Mouse (Mus musculus) neural tube, embryonic 11.5 days (tissue): Measurements from ENCODE around the gene Nxf1. TPM values are rescaled to one million over a fixed set of nuclear protein-coding genes. Genes with fewer than 3 reads are reported as not detected.
"Not testable (repeated sequence)": the region's sequence is repeated elsewhere in the genome, so short reads cannot be mapped to it uniquely, and the experiment has no call there.

ENCODE experiments used
- ATAC-seq: fragments of 200-750 bp; cut with Nextera tagmentation; 2 replicates; pipeline ENCODE4 v1.8.0; 2017; ENCODE audit warnings: moderate number of reproducible peaks, mild to moderate bottlenecking, moderate TSS enrichment, moderate library complexity; ENCODE audit not compliant: insufficient read depth, low FRiP score, low TSS enrichment
- DNase-seq: peaks from one replicate; pipeline ENCODE4 v3.0.0-alpha.2; 2015; ENCODE audit warnings: low spot score
- H3K27ac ChIP-seq: fragments of 300-500 bp; sonication (generic); 2 replicates; pipeline ENCODE4 v1.5.1; 2014; ENCODE audit warnings: low read depth, mild to moderate bottlenecking, low read length
- H3K27me3 ChIP-seq: fragments of 300-500 bp; sonication (generic); 2 replicates; pipeline ENCODE4 v1.6.1; 2014; ENCODE audit warnings: mild to moderate bottlenecking, low read length, mixed read lengths; ENCODE audit not compliant: control insufficient read depth, insufficient read depth
- H3K36me3 ChIP-seq: fragments of 300-500 bp; sonication (generic); 2 replicates; pipeline ENCODE4 v1.6.1; 2014; ENCODE audit warnings: mild to moderate bottlenecking, low read length, moderate library complexity, mixed read lengths; ENCODE audit not compliant: control insufficient read depth, insufficient read depth
- H3K4me1 ChIP-seq: fragments of 300-500 bp; sonication (generic); 2 replicates; pipeline ENCODE4 v1.6.1; 2014; ENCODE audit warnings: low read length, mixed read lengths; ENCODE audit not compliant: control insufficient read depth, insufficient read depth
- H3K4me2 ChIP-seq: fragments of 300-500 bp; sonication (generic); 2 replicates; pipeline ENCODE4 v1.6.1; 2014; ENCODE audit warnings: low read depth, mild to moderate bottlenecking, moderate library complexity
- H3K4me3 ChIP-seq: fragments of 300-500 bp; sonication (generic); 2 replicates; pipeline ENCODE4 v1.5.1; 2014; ENCODE audit warnings: low read depth, low read length
- H3K9ac ChIP-seq: fragments of 300-500 bp; sonication (generic); 2 replicates; pipeline ENCODE4 v1.6.1; 2014; ENCODE audit warnings: mild to moderate bottlenecking, low read length
- H3K9me3 ChIP-seq: fragments of 300-500 bp; sonication (generic); 2 replicates; pipeline ENCODE4 v1.6.1; 2016; ENCODE audit warnings: low read length; ENCODE audit not compliant: control insufficient read depth
- WGBS: fragments of 180-500 bp; shearing (Covaris S2); extraction: QIAGEN DNeasy Blood & Tissue Kit; methylation state at CpG from one replicate; pipeline ENCODE4 v1.1.7; 2014; 5-methylcytosine and 5-hydroxymethylcytosine counted together
- polyA plus RNA-seq: library from polyadenylated mRNA; unstranded; fragments of >200 nt; fragmentation: Nextera tagmentation; extraction: Ambion mirVana; gene quantifications from 2 replicates; pipeline ENCODE4 v1.2.1, GENCODE M21; 2014

Nxf1 gene
- polyA plus RNA-seq, 1 experiment from 2014 or later, result 245 TPM

GRCm38 (mm10) chr19:8713997-8714652 is 42.7 kb upstream of the Nxf1 start:
- DNase-seq, result no peak
- no peaks in the 10 kb centered on the region for H3K9me3 ChIP-seq
- peak overlapping the region; percentile 74 for H3K4me2 ChIP-seq
- peak overlapping the region; percentile 91 for H3K4me3 ChIP-seq
- ATAC-seq, result peak; percentile 33; the same call in 1 of the 2 replicates
- H3K4me1 ChIP-seq, result peaks cover 15% of the 10 kb centered on the region
- H3K36me3 ChIP-seq, result peaks cover 6% of the 10 kb centered on the region; the same call in 1 of the 2 replicates
- peak overlapping the region; percentile 88; the same call in 1 of the 2 replicates for H3K27ac ChIP-seq
- H3K27me3 ChIP-seq, result no peaks in the 10 kb centered on the region
- WGBS, result 7% methylated on average over 13 of the region's 13 CpGs
- peak overlapping the region; percentile 94 for H3K9ac ChIP-seq

GRCm38 (mm10) chr19:8714653-8715481 is 42.0 kb upstream of the Nxf1 start:
- no peak overlapping the region for H3K4me2 ChIP-seq
- no peaks in the 10 kb centered on the region for H3K27me3 ChIP-seq
- 0 out of 2 replicates have a peak, but pooled peaks cover 2% of the 10 kb centered on the region for H3K36me3 ChIP-seq
- no peak for DNase-seq
- no peak overlapping the region for H3K9ac ChIP-seq
- WGBS, result 80% methylated on average over 10 of the region's 10 CpGs
- no peaks in the 10 kb centered on the region for H3K9me3 ChIP-seq
- H3K27ac ChIP-seq, result no peak overlapping the region
- H3K4me1 ChIP-seq, result peaks cover 15% of the 10 kb centered on the region
- no peak for ATAC-seq
- H3K4me3 ChIP-seq, result no peak overlapping the region

DNA sequence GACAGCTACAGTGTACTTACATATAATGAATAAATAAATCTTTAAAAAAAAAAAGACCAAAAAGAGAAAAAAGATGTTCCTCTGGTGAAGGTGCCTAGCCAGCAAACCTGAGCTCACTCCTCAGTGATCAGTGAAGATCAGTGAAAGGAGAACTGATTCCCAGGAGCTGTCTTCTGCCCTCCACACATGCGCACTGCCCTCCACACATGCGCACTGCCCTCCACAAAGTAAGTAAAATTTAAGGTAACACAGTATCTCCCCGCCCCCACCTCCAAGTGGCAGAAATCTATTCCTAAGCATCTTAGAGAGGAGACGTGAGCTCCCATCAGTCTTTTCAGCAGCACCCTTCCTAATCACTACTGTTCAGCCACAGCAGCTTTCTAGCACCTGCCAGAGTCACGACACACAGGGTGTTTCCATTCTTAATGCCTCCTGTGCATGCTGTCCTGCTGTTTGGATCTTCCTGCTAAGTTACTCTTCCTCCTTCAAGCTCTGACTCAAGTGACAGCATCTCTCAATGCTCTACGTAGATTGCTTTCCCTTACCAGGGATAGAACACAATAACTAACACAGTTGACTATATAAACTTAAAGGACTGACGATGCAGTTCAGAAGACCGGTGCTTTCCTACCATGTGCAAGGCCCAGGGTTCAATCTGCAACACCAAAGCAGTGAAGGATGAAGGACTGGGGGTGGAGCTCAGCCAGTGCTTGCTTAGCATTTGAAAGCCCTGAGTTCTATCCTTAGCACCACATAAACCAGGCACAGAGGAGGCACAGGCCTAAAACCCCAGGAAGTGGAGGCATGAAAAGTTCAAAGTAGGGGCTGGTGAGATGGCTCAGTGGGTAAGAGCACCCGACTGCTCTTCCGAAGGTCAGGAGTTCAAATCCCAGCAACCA is 40.8 kb upstream of the Nxf1 start:
- 57% methylated on average over 10 of the region's 10 CpGs for WGBS
- ATAC-seq (no peak), DNase-seq (no peak)
- Histone ChIP-seq H3K4me2 (no peak overlapping the region), H3K9me3 (no peaks in the 10 kb centered on the region), H3K27me3 (no peaks in the 10 kb centered on the region), H3K36me3 (0 out of 2 replicates have a peak, but pooled peaks cover 2% of the 10 kb centered on the region), H3K4me3 (no peak overlapping the region), H3K9ac (no peak overlapping the region), H3K27ac (no peak overlapping the region), H3K4me1 (peaks cover 15% of the 10 kb centered on the region)

DNA sequence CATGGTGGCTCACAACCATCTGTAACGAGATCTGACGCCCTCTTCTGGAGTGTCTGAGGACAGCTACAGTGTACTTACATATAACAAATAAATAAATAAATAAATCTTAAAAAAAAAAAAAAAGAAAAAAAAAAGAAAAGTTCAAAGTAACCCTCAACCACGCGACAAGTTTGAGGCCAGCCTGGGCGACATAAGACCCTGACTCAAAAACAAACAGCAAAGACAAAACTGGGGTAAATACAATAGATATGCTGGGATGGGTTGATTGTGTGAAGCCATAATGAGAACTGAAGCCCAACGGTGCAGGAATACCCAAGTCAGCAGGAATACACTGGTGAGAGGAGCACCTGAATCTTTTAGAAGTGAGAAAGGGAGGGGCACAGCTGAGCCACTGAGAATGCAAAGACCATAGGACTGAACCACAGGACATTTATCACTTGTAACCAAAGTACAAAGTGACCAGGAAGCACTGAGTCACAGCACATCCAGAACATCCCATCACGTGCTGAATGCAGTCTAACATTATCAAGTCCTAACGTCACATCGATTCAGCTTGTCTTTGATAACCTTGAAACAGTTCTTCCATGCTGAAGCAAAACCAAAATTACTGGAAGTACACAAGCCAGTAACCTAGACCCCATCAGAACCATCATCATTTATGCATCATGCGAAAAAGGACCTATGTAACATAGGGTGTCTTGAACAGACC is 40.0 kb upstream of the Nxf1 start:
- no peak for DNase-seq
- WGBS, result 69% methylated on average over 8 of the region's 10 CpGs
- no peaks in the 10 kb centered on the region for H3K9me3 ChIP-seq

GRCm38 (mm10) chr19:8718357-8718756 is 38.5 kb upstream of the Nxf1 start:
- no peak for ATAC-seq
- Histone ChIP-seq H3K27me3 (no peaks in the 10 kb centered on the region), H3K36me3 (no peaks in the 10 kb centered on the region), H3K27ac (no peak overlapping the region), H3K4me1 (peaks cover 12% of the 10 kb centered on the region; the same call in 1 of the 2 replicates), H3K4me3 (no peak overlapping the region), H3K9me3 (no peaks in the 10 kb centered on the region), H3K4me2 (no peak overlapping the region), H3K9ac (no peak overlapping the region)
- WGBS, result 79% methylated on average over 3 of the region's 3 CpGs
- peak; percentile 42 for DNase-seq

More for the DNA sequence above, 40.0 kb upstream of the Nxf1 start:
- no peak overlapping the region for H3K27ac ChIP-seq
- no peaks in the 10 kb centered on the region for H3K36me3 ChIP-seq
- no peak overlapping the region for H3K4me3 ChIP-seq
- H3K4me2 ChIP-seq, result no peak overlapping the region
- H3K27me3 ChIP-seq, result no peaks in the 10 kb centered on the region
- H3K4me1 ChIP-seq, result peaks cover 10% of the 10 kb centered on the region
- no peak for ATAC-seq
- H3K9ac ChIP-seq, result no peak overlapping the region

GRCm38 (mm10) chr19:8719037-8719436 is 37.8 kb upstream of the Nxf1 start:
- DNase-seq, H3K9me3 ChIP-seq, H3K27me3 ChIP-seq, H3K36me3 ChIP-seq, H3K4me3 ChIP-seq, H3K4me2 ChIP-seq, ATAC-seq, H3K27ac ChIP-seq, H3K9ac ChIP-seq: not testable (repeated sequence)
- peaks cover 10% of the 10 kb centered on the region; the same call in 1 of the 2 replicates for H3K4me1 ChIP-seq

- DNase-seq (no peak), ATAC-seq (no peak)
- H3K27ac ChIP-seq, result no peak overlapping the region
- no peaks in the 10 kb centered on the region for H3K27me3 ChIP-seq
- peaks cover 6% of the 10 kb centered on the region for H3K36me3 ChIP-seq
- H3K9me3 ChIP-seq, result no peaks in the 10 kb centered on the region
- H3K9ac ChIP-seq, result no peak overlapping the region
- H3K4me3 ChIP-seq, result no peak overlapping the region
- H3K4me1 ChIP-seq, result peaks cover 19% of the 10 kb centered on the region
- 88% methylated on average over 1 of the region's 1 CpGs for WGBS
- no peak overlapping the region for H3K4me2 ChIP-seq
Observed at GRCm38 (mm10) chr19:8721378-8721777, 35.5 kb upstream of the Nxf1 start.

- ATAC-seq (no peak), DNase-seq (no peak)
- Histone ChIP-seq H3K4me2 (peak overlapping the region; percentile 82), H3K27me3 (no peaks in the 10 kb centered on the region), H3K9ac (peak overlapping the region; percentile 96), H3K4me3 (peak overlapping the region; percentile 88), H3K36me3 (peaks cover 6% of the 10 kb centered on the region), H3K4me1 (peaks cover 19% of the 10 kb centered on the region), H3K27ac (no peak overlapping the region), H3K9me3 (no peaks in the 10 kb centered on the region)
- WGBS, result 64% methylated on average over 4 of the region's 4 CpGs
Observed at GRCm38 (mm10) chr19:8722021-8722420, 34.9 kb upstream of the Nxf1 start.
